13 mouse cellular contexts compared by ENCODE assay signal in genomic region chr15:10696478-10697234, GRCm38 (mm10). TPM values are rescaled to one million over a fixed set of nuclear protein-coding genes. Genes with fewer than 3 reads are reported as not detected.
DNase-seq lines count a peak whose midpoint lies in the region; ATAC-seq lines count a peak whose summit lies in the region.
"Had no signal": no experiment of that assay in that cellular context is flagged by ENCODE, and none has a peak within 500 bp of the region (broad histone marks: within the 10 kb centered on the region; RNA-seq: fewer than 3 reads in every experiment).

No protein-coding gene starts in this region.

- peak; percentile 53 for DNase-seq in forebrain, embryonic 14.5 days (ENCODE audit: low spot score)
- DNase-seq in midbrain, embryonic 10.5 days (ENCODE audit: low spot score), result no peak
- DNase-seq in left cerebral cortex, postnatal 4 days, result peak; percentile 6
- peak; percentile 43 for DNase-seq in yolk sac, embryonic 10.5 days (ENCODE audit: low spot score)
- no peak for DNase-seq in T-cell, adult 2 months (ENCODE audit: low spot score)
- DNase-seq in embryo, embryonic 11 days, result no peak
- DNase-seq: heart, adult 2 months; kidney, adult 11 months; lung, postnatal 4 days had no signal

- peaks cover 15% of the 10 kb centered on the region for H3K4me1 ChIP-seq in forebrain, embryonic 14.5 days (ENCODE audit: control insufficient read depth, insufficient read depth, low read length)
- peaks cover 32% of the 10 kb centered on the region for H3K4me1 ChIP-seq in forebrain, embryonic 12.5 days
- H3K4me1 ChIP-seq in midbrain, embryonic 10.5 days, result peaks cover 26% of the 10 kb centered on the region
- H3K4me1 ChIP-seq in midbrain, embryonic 15.5 days, result 0 out of 2 replicates have a peak, but pooled peaks cover 5% of the 10 kb centered on the region

- WGBS in forebrain, embryonic 14.5 days, result 82% methylated on average over 8 of the region's 8 CpGs
- WGBS in forebrain, embryonic 12.5 days, result 74% methylated on average over 8 of the region's 8 CpGs
- WGBS in midbrain, embryonic 10.5 days, result 75% methylated on average over 8 of the region's 8 CpGs
- WGBS in midbrain, embryonic 15.5 days, result 68% methylated on average over 8 of the region's 8 CpGs

- no peak overlapping the region for H3K9ac ChIP-seq in forebrain, embryonic 14.5 days (ENCODE audit: low read length)
- no peak overlapping the region for H3K9ac ChIP-seq in forebrain, embryonic 12.5 days
- H3K9ac ChIP-seq in midbrain, embryonic 15.5 days, result no peak overlapping the region
- H3K9ac ChIP-seq: limb, embryonic 12.5 days had no signal

- peak; percentile 46; the same call in 1 of the 2 replicates for ATAC-seq in forebrain, embryonic 14.5 days
- ATAC-seq in forebrain, embryonic 12.5 days (ENCODE audit: low FRiP score), result no peak
- ATAC-seq in midbrain, embryonic 15.5 days (replicated peaks), result no peak

- H3K27me3 ChIP-seq in forebrain, embryonic 14.5 days (replicated peaks; ENCODE audit: control insufficient read depth, insufficient read depth, low read length), result no peaks in the 10 kb centered on the region
- H3K27me3 ChIP-seq in forebrain, embryonic 12.5 days, result no peaks in the 10 kb centered on the region
- H3K27me3 ChIP-seq in midbrain, embryonic 10.5 days (ENCODE audit: low read depth, poor library complexity, severe bottlenecking), result no peaks in the 10 kb centered on the region
- no peaks in the 10 kb centered on the region for H3K27me3 ChIP-seq in midbrain, embryonic 15.5 days (replicated peaks)
- H3K27me3 ChIP-seq: limb, embryonic 12.5 days had no signal

- intact Hi-C loops in left cerebral cortex, postnatal 4 days (cut with DNase I), result no loop called here

- H3K9me3 ChIP-seq in forebrain, embryonic 14.5 days (replicated peaks; ENCODE audit: control insufficient read depth, low read length), result no peaks in the 10 kb centered on the region
- no peaks in the 10 kb centered on the region for H3K9me3 ChIP-seq in forebrain, embryonic 12.5 days
- H3K9me3 ChIP-seq in midbrain, embryonic 10.5 days (replicated peaks), result no peaks in the 10 kb centered on the region
- no peaks in the 10 kb centered on the region for H3K9me3 ChIP-seq in midbrain, embryonic 15.5 days
- H3K9me3 ChIP-seq: limb, embryonic 12.5 days had no signal

- no peak overlapping the region for H3K4me2 ChIP-seq in forebrain, embryonic 14.5 days (ENCODE audit: low read length)
- H3K4me2 ChIP-seq in forebrain, embryonic 12.5 days, result no peak overlapping the region
- no peak overlapping the region for H3K4me2 ChIP-seq in midbrain, embryonic 15.5 days
- H3K4me2 ChIP-seq: limb, embryonic 12.5 days had no signal

- H3K27ac ChIP-seq in forebrain, embryonic 14.5 days (ENCODE audit: low read depth, low read length), result no peak overlapping the region
- H3K27ac ChIP-seq in forebrain, embryonic 12.5 days, result no peak overlapping the region
- H3K27ac ChIP-seq in midbrain, embryonic 10.5 days (replicated peaks), result peak overlapping the region; percentile 33; the same call in 1 of the 2 replicates
- no peak overlapping the region for H3K27ac ChIP-seq in midbrain, embryonic 15.5 days
- H3K27ac ChIP-seq: heart, adult 2 months had no signal

- no peak overlapping the region for H3K4me3 ChIP-seq in forebrain, embryonic 14.5 days (ENCODE audit: low read depth, low read length)
- no peak overlapping the region for H3K4me3 ChIP-seq in forebrain, embryonic 12.5 days (replicated peaks)
- no peak overlapping the region for H3K4me3 ChIP-seq in midbrain, embryonic 10.5 days
- H3K4me3 ChIP-seq in midbrain, embryonic 15.5 days, result no peak overlapping the region
- H3K4me3 ChIP-seq: heart, adult 2 months; limb, embryonic 12.5 days had no signal

- H3K36me3 ChIP-seq in forebrain, embryonic 14.5 days (ENCODE audit: control insufficient read depth, insufficient read depth, low read length), result no peaks in the 10 kb centered on the region
- H3K36me3 ChIP-seq in forebrain, embryonic 12.5 days (replicated peaks), result peaks cover 7% of the 10 kb centered on the region
- peaks cover 20% of the 10 kb centered on the region for H3K36me3 ChIP-seq in midbrain, embryonic 10.5 days
- H3K36me3 ChIP-seq in midbrain, embryonic 15.5 days (replicated peaks), result no peaks in the 10 kb centered on the region

RNA-seq across cellular contexts. Expression of gene Rai14, which starts 17.8 kb away (rescaled TPM):
- 28.6 and 28.7 TPM in 2 replicates for polyA plus RNA-seq in forebrain, embryonic 14.5 days (2014; fragmentation: Nextera tagmentation; extraction: Ambion mirVana)
- polyA plus RNA-seq in forebrain, embryonic 12.5 days (2016; fragmentation: Nextera tagmentation; extraction: Ambion mirVana), result 55.1 and 59.8 TPM in 2 replicates
- polyA plus RNA-seq in midbrain, embryonic 10.5 days (2016; fragmentation: Nextera tagmentation; extraction: Ambion mirVana), result 63.5 and 73.5 TPM in 2 replicates
- 14.0 and 14.5 TPM in 2 replicates for polyA plus RNA-seq in midbrain, embryonic 15.5 days (2015; fragmentation: Nextera tagmentation; extraction: Ambion mirVana)
- 10 to 100 TPM; 16.6 to 19.4 TPM for total RNA-seq in left cerebral cortex, postnatal 4 days (2021)
- total RNA-seq: MEL had no signal

Comparison
In these comparisons a context has a peak if more than half of its experiments do, and no peak if none do; other contexts are left out.
1. DNase-seq: peak in forebrain, embryonic 14.5 days (single experiment), left cerebral cortex, postnatal 4 days (single experiment) and yolk sac, embryonic 10.5 days (single experiment); none in midbrain, embryonic 10.5 days (single experiment), T-cell, adult 2 months (single experiment) and embryo, embryonic 11 days (single experiment).